Mouse (Mus musculus) kidney, adult 2 months (tissue): ENCODE measurements at regions not wholly inside any gene's neighbourhood (a gene's known extent, or its start where the extent isn't known, plus 50 kb on each side); places are given as distances from the start of the nearest gene placed in this dataset.

Experiments
- DNase-seq: peaks from one replicate; pipeline ENCODE4 v3.0.0; 2021
- H3K27ac ChIP-seq: fragments of 200-500 bp; 2 replicates; pipeline ENCODE4 v1.5.1; 2012; ENCODE audit warnings: low read depth, low read length, control low read depth, inconsistent platforms; ENCODE audit not compliant: insufficient read depth
- H3K27me3 ChIP-seq: fragments of 200-500 bp; replicated peaks from 2 replicates; pipeline ENCODE4 v1.6.1; 2012; ENCODE audit warnings: mild to moderate bottlenecking, moderate library complexity, low read length, inconsistent platforms; ENCODE audit not compliant: control insufficient read depth, insufficient read depth
- H3K36me3 ChIP-seq: fragments of 200-500 bp; 2 replicates; pipeline ENCODE4 v1.6.1; 2012; ENCODE audit warnings: mild to moderate bottlenecking, moderate library complexity, low read length, inconsistent platforms; ENCODE audit not compliant: control insufficient read depth, insufficient read depth
- H3K4me1 ChIP-seq: fragments of 200-500 bp; 2 replicates; pipeline ENCODE4 v1.6.1; 2011; ENCODE audit warnings: low read length; ENCODE audit not compliant: control insufficient read depth, insufficient read depth
- H3K4me3 ChIP-seq: fragments of 200-500 bp; 2 replicates; pipeline ENCODE4 v1.5.1; 2011; ENCODE audit warnings: mild to moderate bottlenecking, low read depth, low read length, control low read depth; ENCODE audit not compliant: insufficient read depth
- CTCF ChIP-seq: fragments of 200-500 bp; conservative IDR thresholded peaks from 2 replicates; pipeline ENCODE4 v1.5.1; 2011; ENCODE audit warnings: low read depth, mild to moderate bottlenecking, control low read depth, low read length, moderate library complexity, mixed read lengths; ENCODE audit not compliant: insufficient read depth, insufficient read length
- POLR2A ChIP-seq: fragments of 200-500 bp; IDR thresholded peaks from one replicate; pipeline ENCODE4 v1.6.1; 2011; ENCODE audit warnings: low read depth, low read length, control low read depth
- WGBS: fragments of 180-500 bp; shearing (Covaris S2); methylation state at CpG from one replicate; pipeline ENCODE4 v1.1.7; 2018; 5-methylcytosine and 5-hydroxymethylcytosine counted together

DNA sequence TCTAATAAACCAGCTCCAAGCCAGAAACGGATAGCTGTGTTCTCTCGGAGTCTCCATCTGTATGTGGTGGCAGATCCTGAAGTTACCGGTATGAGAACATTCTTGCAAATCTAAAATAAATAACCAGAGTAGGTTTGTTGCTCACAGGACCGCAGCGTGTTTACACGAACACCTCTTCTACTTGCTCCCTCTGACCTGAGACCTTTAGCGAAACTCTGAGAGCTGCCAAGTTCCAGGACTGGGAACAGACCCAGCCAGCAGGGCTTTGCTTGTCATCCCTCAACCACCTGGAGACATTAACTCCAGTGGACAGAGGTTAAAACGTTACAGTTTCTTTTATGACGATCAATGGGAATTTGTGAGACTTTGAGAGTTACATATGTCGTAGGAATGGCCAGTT, 407.5 kb downstream of the Klf5 start:
- 64% methylated on average over 10 of the region's 10 CpGs for WGBS
- no peak for TF ChIP-seq CTCF
- no peak for TF ChIP-seq POLR2A
- peak; percentile 5 for DNase-seq
- no peaks in the 10 kb centered on the region for H3K4me1 ChIP-seq
- no peak overlapping the region for H3K4me3 ChIP-seq
- no peaks in the 10 kb centered on the region for H3K36me3 ChIP-seq
- H3K27me3 ChIP-seq, result no peaks in the 10 kb centered on the region
- H3K27ac ChIP-seq, result no peak overlapping the region

DNA sequence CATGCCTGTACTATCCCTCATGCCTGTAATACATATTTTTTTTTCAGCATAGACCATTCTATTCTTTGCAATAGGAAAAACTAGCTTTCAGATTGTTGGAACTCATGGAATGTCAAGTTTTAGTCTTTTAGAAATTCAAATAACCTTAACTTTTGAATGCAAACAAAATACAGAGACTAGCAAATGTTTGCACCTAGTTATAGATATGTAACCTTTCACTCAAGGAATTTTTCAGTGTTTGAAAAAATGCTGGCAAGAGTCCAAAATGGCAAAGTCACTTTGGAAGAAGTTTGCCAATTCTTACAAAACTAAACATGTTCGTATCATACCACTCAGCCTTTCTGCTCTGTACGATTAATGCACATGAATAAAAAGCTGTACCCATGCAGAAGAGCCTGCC, 409.6 kb downstream of the Klf5 start:
- Histone ChIP-seq H3K4me1 (no peaks in the 10 kb centered on the region), H3K4me3 (no peak overlapping the region), H3K36me3 (no peaks in the 10 kb centered on the region), H3K27me3 (no peaks in the 10 kb centered on the region), H3K27ac (no peak overlapping the region)
- WGBS, result 66% methylated on average over 2 of the region's 2 CpGs
- no peak for DNase-seq
- TF ChIP-seq POLR2A, result no peak

DNA sequence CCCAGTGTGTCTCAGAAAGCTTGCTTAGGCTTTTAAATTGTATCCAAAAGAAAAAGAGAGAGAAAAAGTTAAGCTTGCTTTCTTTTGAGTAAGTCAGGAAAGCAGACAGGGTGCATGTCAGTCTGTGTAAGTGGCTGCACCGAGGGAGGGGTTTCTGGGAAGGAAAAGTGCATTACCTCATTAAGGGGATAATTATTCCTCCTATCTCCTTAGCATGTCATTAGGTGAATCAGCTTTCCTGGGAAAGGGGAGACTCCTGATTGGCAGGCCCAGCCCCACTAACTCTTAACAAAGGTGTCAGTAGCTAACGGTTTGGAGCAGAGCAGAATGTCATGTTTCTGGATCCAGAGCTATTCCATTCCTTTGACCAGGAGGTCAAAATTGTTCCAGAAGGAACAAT, 411.3 kb downstream of the Klf5 start:
- DNase-seq, result no peak
- TF ChIP-seq CTCF, result no peak
- no peak for TF ChIP-seq POLR2A
- 58% methylated on average over 2 of the region's 2 CpGs for WGBS
- no peaks in the 10 kb centered on the region for H3K27me3 ChIP-seq
- H3K36me3 ChIP-seq, result no peaks in the 10 kb centered on the region
- no peak overlapping the region for H3K27ac ChIP-seq
- H3K4me3 ChIP-seq, result no peak overlapping the region
- no peaks in the 10 kb centered on the region for H3K4me1 ChIP-seq

DNA sequence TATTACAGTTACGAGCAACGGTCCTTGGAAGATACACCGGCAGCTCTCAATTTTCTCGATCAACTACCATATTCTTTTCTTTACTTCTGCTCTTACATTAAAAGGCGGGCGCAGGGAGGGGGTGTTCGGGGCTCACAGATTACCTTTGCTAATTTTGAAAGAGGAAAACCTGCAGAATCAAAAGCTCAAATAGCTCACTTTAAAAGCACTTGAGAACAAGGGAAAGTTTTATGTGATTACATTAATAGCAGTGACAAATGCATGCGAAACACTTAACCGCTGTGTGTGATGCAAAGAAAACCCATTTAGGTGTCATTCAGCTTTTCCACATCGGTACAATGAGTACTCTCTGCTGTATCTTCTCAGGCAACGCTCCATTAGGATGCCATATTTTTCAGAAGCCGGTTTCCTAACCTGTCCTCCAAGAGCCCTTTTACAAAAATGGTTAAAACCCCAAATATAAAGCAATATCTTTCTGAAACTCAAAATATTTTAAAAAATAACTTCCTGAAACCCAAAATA, 412.2 kb downstream of the Klf5 start:
- WGBS, result 85% methylated on average over 12 of the region's 12 CpGs
- no peaks in the 10 kb centered on the region for H3K36me3 ChIP-seq
- H3K27ac ChIP-seq, result no peak overlapping the region
- no peak for DNase-seq
- no peak for TF ChIP-seq POLR2A
- TF ChIP-seq CTCF, result no peak
- no peak overlapping the region for H3K4me3 ChIP-seq
- H3K27me3 ChIP-seq, result no peaks in the 10 kb centered on the region
- H3K4me1 ChIP-seq, result no peaks in the 10 kb centered on the region

DNA sequence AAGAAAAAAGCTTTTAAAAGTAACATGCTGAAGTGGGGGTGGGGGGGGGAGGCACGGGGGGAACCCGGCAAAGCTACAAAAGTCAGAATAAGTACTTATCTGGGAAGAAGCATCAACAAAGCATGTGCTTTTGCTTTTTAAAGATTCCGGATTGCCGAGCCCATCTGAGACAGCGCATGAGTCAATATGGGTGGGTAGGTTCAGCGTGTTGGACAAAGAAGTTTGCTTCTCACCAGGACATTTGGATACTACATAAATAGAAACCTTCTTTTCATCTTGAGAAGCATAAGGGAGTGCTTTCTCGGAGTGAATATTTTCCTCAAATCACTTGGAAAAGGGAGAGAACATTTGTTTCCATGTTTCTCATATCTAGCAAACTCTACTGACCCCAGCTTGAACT, 414.1 kb downstream of the Klf5 start:
- 76% methylated on average over 7 of the region's 7 CpGs for WGBS
- no peaks in the 10 kb centered on the region for H3K4me1 ChIP-seq
- TF ChIP-seq CTCF, result no peak
- TF ChIP-seq POLR2A, result no peak
- H3K27me3 ChIP-seq, result no peaks in the 10 kb centered on the region
- no peaks in the 10 kb centered on the region for H3K36me3 ChIP-seq
- H3K4me3 ChIP-seq, result no peak overlapping the region
- DNase-seq, result no peak
- no peak overlapping the region for H3K27ac ChIP-seq

DNA sequence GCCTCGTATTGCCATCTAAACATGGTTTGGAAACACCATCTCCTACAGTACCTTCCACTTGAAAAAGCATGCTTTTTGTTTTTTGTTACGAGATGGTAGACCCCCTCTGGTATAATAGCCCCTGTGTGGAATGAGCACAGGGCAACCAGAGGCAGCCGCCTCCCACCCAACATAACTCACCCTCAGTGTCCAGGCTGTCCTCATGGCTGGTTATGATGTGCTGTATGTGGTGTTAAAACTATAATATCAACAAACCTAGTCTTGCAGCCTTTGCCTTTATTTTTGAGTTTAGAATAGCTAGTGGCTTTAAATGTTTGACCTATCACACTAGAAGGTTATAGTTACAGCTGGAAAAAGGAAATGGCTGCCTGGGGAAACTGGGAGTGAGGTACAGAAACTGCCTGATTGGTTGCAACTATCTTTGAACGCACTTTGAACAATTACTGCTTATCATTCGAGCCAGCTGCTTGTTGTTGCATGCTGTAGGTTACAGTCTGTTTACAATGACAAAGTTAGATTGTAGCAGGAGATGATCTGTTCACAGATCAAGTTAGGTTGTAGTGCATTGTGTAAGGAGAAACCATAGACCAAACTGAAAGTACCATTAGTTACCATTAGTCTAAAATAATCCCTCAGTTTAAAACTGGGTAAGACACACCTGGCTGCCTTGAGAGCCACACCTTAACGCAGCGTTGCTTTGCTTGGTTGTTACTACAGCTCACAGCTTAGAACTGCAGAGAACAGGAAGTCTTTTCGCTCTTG, 414.8 kb downstream of the Klf5 start:
- Histone ChIP-seq H3K4me1 (no peaks in the 10 kb centered on the region), H3K4me3 (no peak overlapping the region), H3K36me3 (no peaks in the 10 kb centered on the region), H3K27ac (no peak overlapping the region), H3K27me3 (no peaks in the 10 kb centered on the region)
- DNase-seq, result no peak
- TF ChIP-seq POLR2A (no peak), CTCF (no peak)
- WGBS, result 79% methylated on average over 8 of the region's 8 CpGs

DNA sequence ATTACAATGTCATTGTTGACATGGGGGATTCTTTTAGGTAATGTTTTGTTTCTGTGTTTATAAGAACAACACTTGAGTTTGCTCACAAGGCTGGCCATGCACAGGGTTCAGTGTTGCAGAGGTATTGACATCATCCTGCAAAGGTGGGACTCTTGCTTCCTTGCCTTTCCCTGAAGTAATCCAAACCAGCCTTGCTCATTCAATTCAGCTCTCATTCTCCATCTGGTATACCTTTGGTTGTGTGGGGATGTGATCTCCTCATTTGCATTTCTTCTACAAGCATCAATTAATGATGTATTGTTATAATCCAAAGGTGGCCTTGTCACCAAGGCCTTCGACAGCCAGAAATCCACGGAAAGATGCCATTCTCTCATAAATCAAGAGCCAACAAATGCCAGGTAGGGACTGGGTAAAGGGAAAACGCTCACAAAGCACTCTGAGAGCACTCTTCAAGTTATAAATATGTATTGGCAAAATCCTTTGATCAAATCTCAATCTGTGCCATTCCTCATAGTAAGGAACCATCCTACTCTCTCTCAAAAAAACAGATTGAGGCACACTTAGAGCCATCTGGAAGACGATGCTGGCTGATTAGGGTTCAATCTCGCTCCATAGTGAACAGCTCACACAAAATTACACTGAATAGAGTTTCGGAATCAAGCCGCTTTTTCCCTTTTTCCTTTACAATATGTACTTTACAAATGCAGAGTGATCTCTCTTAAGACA, 435.1 kb downstream of the Klf5 start:
- no peak for TF ChIP-seq CTCF
- no peak for TF ChIP-seq POLR2A
- WGBS, result 91% methylated on average over 7 of the region's 7 CpGs
- H3K36me3 ChIP-seq, result no peaks in the 10 kb centered on the region

More for the DNA sequence above, 435.1 kb downstream of the Klf5 start:
- Histone ChIP-seq H3K27me3 (no peaks in the 10 kb centered on the region), H3K27ac (no peak overlapping the region), H3K4me1 (no peaks in the 10 kb centered on the region), H3K4me3 (no peak overlapping the region)
- no peak for DNase-seq
